9 mouse cellular contexts compared by ENCODE assay signal in genomic region chr16:90052905-90053519, GRCm38 (mm10).
DNase-seq lines count a peak whose midpoint lies in the region; ATAC-seq lines count a peak whose summit lies in the region.
"Had no signal": no experiment of that assay in that cellular context is flagged by ENCODE, and none has a peak within 500 bp of the region (broad histone marks: within the 10 kb centered on the region; RNA-seq: fewer than 3 reads in every experiment).

No protein-coding gene starts in this region.

- H3K4me3 ChIP-seq in megakaryocyte, embryonic 14.5 days (replicated peaks) = peak overlapping the region; percentile 77
- no peak overlapping the region for H3K4me3 ChIP-seq in forebrain, embryonic 14.5 days (ENCODE audit: low read depth, low read length)
- H3K4me3 ChIP-seq in limb, embryonic 15.5 days = no peak overlapping the region
- H3K4me3 ChIP-seq in stomach, embryonic 15.5 days (replicated peaks) = no peak overlapping the region

- ATAC-seq in megakaryocyte, adult 5-6 weeks (ENCODE audit: poor library complexity, severe bottlenecking) = no peak
- peak; percentile 44; the same call in 1 of the 2 replicates for ATAC-seq in forebrain, embryonic 14.5 days
- ATAC-seq in limb, embryonic 15.5 days (ENCODE audit: insufficient number of reproducible peaks, low FRiP score, low TSS enrichment, low read depth) = peak; percentile 35; the same call in 1 of the 2 replicates
- ATAC-seq in stomach, embryonic 15.5 days (ENCODE audit: insufficient read depth, low FRiP score, low read depth) = peak; percentile 52; the same call in 1 of the 2 replicates

- H3K36me3 ChIP-seq in megakaryocyte, embryonic 14.5 days (replicated peaks; ENCODE audit: low read length) = peaks cover 24% of the 10 kb centered on the region
- H3K36me3 ChIP-seq in forebrain, embryonic 14.5 days (ENCODE audit: control insufficient read depth, insufficient read depth, low read length) = peaks cover 7% of the 10 kb centered on the region; the same call in 1 of the 2 replicates
- peaks cover 5% of the 10 kb centered on the region; the same call in 1 of the 2 replicates for H3K36me3 ChIP-seq in limb, embryonic 15.5 days
- H3K36me3 ChIP-seq in stomach, embryonic 15.5 days = no peaks in the 10 kb centered on the region

- WGBS in forebrain, embryonic 14.5 days = 79% methylated on average over 14 of the region's 14 CpGs
- WGBS in limb, embryonic 15.5 days = 77% methylated on average over 14 of the region's 14 CpGs
- 76% methylated on average over 14 of the region's 14 CpGs for WGBS in stomach, embryonic 15.5 days

- no peaks in the 10 kb centered on the region for H3K27me3 ChIP-seq in megakaryocyte, embryonic 14.5 days (replicated peaks)
- no peaks in the 10 kb centered on the region for H3K27me3 ChIP-seq in forebrain, embryonic 14.5 days (replicated peaks; ENCODE audit: control insufficient read depth, insufficient read depth, low read length)
- no peaks in the 10 kb centered on the region for H3K27me3 ChIP-seq in limb, embryonic 15.5 days
- no peaks in the 10 kb centered on the region for H3K27me3 ChIP-seq in stomach, embryonic 15.5 days (replicated peaks)

- no peak overlapping the region for H3K27ac ChIP-seq in forebrain, embryonic 14.5 days (ENCODE audit: low read depth, low read length)
- no peak overlapping the region for H3K27ac ChIP-seq in limb, embryonic 15.5 days
- no peak overlapping the region for H3K27ac ChIP-seq in stomach, embryonic 15.5 days

- H3K9ac ChIP-seq in forebrain, embryonic 14.5 days (ENCODE audit: low read length) = no peak overlapping the region
- H3K9ac ChIP-seq in limb, embryonic 15.5 days = no peak overlapping the region
- no peak overlapping the region for H3K9ac ChIP-seq in stomach, embryonic 15.5 days

- H3K4me2 ChIP-seq in forebrain, embryonic 14.5 days (ENCODE audit: low read length) = no peak overlapping the region
- H3K4me2 ChIP-seq in limb, embryonic 15.5 days = no peak overlapping the region
- H3K4me2 ChIP-seq in stomach, embryonic 15.5 days = no peak overlapping the region

- H3K4me1 ChIP-seq in megakaryocyte, embryonic 14.5 days = peaks cover 58% of the 10 kb centered on the region
- H3K4me1 ChIP-seq in forebrain, embryonic 14.5 days (ENCODE audit: control insufficient read depth, insufficient read depth, low read length) = no peaks in the 10 kb centered on the region
- H3K4me1 ChIP-seq in limb, embryonic 15.5 days = no peaks in the 10 kb centered on the region
- H3K4me1 ChIP-seq in stomach, embryonic 15.5 days = no peaks in the 10 kb centered on the region

- DNase-seq in forebrain, embryonic 14.5 days (ENCODE audit: low spot score) = peak; percentile 59
- DNase-seq in layer of hippocampus, adult 9-11 months = no peak
- DNase-seq in ovary, postnatal 10 days (ENCODE audit: low spot score) = no peak
- DNase-seq in cerebellum, postnatal 4 days (ENCODE audit: low spot score in 2 of 2) = no peak
- DNase-seq: thymus, postnatal 36 days had no signal

- H3K9me3 ChIP-seq in megakaryocyte, embryonic 14.5 days = peaks cover 4% of the 10 kb centered on the region; the same call in 1 of the 2 replicates
- no peaks in the 10 kb centered on the region for H3K9me3 ChIP-seq in forebrain, embryonic 14.5 days (replicated peaks; ENCODE audit: control insufficient read depth, low read length)
- no peaks in the 10 kb centered on the region for H3K9me3 ChIP-seq in limb, embryonic 15.5 days
- H3K9me3 ChIP-seq in stomach, embryonic 15.5 days = no peaks in the 10 kb centered on the region
